Mouse (Mus musculus): Measurements from ENCODE around the gene Sgcb.
"Not testable (repeated sequence)": the region's sequence is repeated elsewhere in the genome, so short reads cannot be mapped to it uniquely, and the experiment has no call there.

- TF ChIP-seq CTCF (IDR thresholded peaks at IDR 0.05; ENCODE audit: control insufficient read depth, insufficient read depth, insufficient read length); CEBPB (IDR thresholded peaks at IDR 0.05; ENCODE audit: low read depth); USF1 (IDR thresholded peaks at IDR 0.05; ENCODE audit: low read depth); MYOG (IDR thresholded peaks at IDR 0.05; ENCODE audit: control insufficient read depth, extremely low read depth, insufficient read length); MAX (IDR thresholded peaks at IDR 0.05); FOSL1 (IDR thresholded peaks at IDR 0.05; ENCODE audit: insufficient read depth, low read length, poor library complexity, severe bottlenecking): not testable (repeated sequence)
Measured at GRCm38 (mm10) chr5:73584011-73584410, 63.6 kb downstream of the Sgcb start.

Data from C2C12 (cell line).